Mouse (Mus musculus) C2C12 (cell line): Measurements from ENCODE around the gene Gm28539.

ENCODE experiments used
- CEBPB ChIP-seq: IDR thresholded peaks from one replicate; pipeline ENCODE4 v1.6.1; 2011; ENCODE audit warnings: low read depth, mild to moderate bottlenecking, control low read depth, moderate library complexity
- CTCF ChIP-seq: IDR thresholded peaks from one replicate; pipeline ENCODE4 v1.5.1; 2011; ENCODE audit not compliant: control insufficient read depth, insufficient read depth, insufficient read length
- MYOG ChIP-seq: IDR thresholded peaks from one replicate; pipeline ENCODE4 v1.6.1; 2011; ENCODE audit not compliant: control insufficient read depth, insufficient read length; ENCODE audit errors: extremely low read depth

DNA sequence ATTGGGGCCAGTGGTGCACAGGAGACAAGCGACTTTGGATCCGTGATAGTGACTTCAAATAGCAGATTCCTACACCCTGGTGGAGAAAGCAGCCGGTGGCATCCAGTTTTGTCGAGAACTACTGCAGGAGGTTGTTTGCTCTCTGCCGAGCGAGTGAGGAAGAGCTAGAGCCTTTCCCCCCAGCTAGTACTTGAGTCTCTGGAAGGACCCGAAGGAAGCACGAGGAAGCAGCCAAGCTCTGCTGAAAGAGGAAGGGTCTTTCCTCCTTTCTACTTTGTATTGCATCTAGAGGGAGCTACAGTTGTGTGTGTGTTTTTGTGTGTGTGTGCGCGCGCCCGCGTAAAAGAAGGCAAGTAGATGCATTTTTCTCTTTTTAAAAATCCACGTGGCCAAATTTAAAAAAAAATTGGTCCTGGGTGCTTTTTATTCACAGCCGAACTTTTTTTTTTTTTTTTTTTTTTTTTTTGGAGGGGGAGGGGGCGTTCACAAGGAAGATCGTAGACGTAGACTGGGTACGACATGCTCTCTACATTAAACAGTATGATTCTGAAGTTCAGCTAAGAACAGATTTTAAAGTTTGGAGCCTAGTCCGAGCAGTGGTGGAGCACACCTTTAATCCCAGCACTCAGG is 41.8 kb downstream of the Gm28539 start:
- TF ChIP-seq CTCF = no peak
- TF ChIP-seq CEBPB = no peak
- no peak for TF ChIP-seq MYOG
